Mouse (Mus musculus): ENCODE results near the gene Gm11009.
"Not testable (repeated sequence)": the region's sequence is repeated elsewhere in the genome, so short reads cannot be mapped to it uniquely, and the experiment has no call there.

The Gm11009 gene

DNA sequence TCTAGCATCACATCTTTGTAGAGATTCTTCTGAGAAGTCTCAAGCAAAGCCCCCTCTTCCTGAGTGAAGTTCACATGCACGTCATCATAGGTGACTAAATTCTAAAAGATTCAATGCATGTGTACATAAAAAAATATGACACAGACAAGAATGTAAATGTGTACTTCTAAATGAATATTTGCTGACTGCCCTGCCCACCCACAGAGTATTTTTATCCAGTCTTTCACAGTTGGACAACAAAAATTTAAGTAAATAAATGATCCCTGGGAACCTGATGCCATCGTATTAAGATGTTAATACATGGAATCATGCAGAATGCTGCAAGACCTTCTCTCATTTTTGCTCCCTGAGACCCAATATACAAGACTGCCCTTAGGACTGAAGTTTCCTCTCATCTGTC lies at the start of gene Gm11009:
Gene Gm11009 (minus strand): TSS at position 101 of the 400 bp plus-strand sequence.
- not testable (repeated sequence) for DNase-seq (ENCODE audit: low spot score in 2 of 2)
